Mouse (Mus musculus): Measurements from ENCODE around the gene Gm11492. TPM values are rescaled to one million over a fixed set of nuclear protein-coding genes. Genes with fewer than 3 reads are reported as not detected.

Gene Gm11492
- total and polyA plus RNA-seq, 2 experiments from 2014 or later = not detected

DNA sequence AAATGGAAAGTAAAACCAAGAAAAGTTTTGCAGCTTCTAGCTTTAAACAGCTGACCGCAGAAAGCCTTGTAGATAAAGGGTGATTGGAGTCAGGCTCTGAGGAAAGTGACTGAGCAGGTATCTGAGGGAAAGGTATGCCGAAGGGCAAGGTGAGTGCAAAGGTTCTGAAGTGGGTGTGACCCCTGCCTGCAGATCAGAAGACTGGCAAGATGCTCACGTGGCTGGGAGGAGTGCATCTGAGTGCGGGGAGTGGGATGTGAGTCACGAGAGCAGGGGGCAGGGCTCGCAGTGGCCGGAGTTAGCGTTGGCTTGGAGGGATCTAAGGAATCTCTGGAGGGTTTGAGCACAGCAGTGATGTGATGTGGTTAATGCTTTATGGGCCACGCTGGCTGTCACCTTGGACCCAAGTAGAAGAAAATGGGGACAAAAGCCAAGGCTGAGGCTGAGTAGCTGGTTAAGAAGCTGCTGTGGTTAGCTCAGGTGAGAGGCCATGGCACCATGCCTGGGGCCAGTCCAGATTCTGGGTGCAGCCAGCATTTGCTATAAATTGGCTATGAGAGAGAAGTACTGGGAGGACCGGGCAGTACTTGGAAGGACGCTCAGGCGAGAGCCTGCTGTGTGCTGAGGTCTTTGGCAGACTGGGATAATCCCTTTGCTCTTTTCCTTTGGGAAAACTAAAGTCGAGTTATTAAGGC lies 33.1 kb downstream of the Gm11492 start:
- no peak for DNase-seq (ENCODE audit: low spot score)

DNA sequence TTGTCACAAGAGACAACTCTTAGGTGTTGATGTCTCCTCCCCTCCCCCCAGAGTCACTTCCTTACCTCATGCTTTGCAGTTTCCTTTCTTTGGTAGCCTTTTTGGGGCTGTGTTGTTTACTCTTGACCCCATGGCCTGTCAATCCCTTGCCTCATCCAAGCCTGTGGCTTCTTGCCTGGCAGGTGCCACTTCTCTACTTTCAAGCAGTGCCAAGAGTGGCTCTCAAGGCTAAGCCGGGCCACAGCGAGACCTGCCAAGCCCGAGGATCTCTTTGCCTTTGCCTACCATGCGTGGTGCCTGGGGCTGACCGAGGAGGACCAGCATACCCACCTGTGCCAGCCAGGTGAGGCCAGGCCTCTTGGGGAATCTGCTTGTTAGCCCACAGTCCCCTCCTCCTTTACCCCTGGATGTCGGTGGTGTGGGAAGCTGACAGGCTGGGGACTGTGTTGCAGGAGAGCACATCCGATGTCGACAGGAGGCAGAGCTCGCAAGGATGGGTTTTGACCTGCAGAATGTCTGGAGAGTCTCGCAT lies 33.9 kb downstream of the Gm11492 start:
- no peak for ATAC-seq (ENCODE audit: low FRiP score)
- H3K9ac ChIP-seq (replicated peaks; ENCODE audit: low read length, poor library complexity, severe bottlenecking) = no peak overlapping the region
- no peak overlapping the region for H3K4me2 ChIP-seq (ENCODE audit: low read depth, low read length, poor library complexity, severe bottlenecking)
- no peak overlapping the region for H3K4me3 ChIP-seq (ENCODE audit: low read depth, low read length)
- DNase-seq (ENCODE audit: low spot score) = no peak
- no peaks in the 10 kb centered on the region for H3K9me3 ChIP-seq (ENCODE audit: low read length)
- H3K4me1 ChIP-seq (ENCODE audit: insufficient read depth, low read length) = no peaks in the 10 kb centered on the region
- 93% methylated on average over 10 of the region's 10 CpGs for WGBS
- H3K27ac ChIP-seq (ENCODE audit: low read depth, low read length) = no peak overlapping the region
- no peak for TF ChIP-seq CTCF (IDR thresholded peaks at IDR 0.05)
- H3K27me3 ChIP-seq (ENCODE audit: insufficient read depth, low read length) = no peaks in the 10 kb centered on the region
- peaks cover 77% of the 10 kb centered on the region for H3K36me3 ChIP-seq (ENCODE audit: insufficient read depth, low read length)

More for the DNA sequence above, 33.1 kb downstream of the Gm11492 start:
- Histone ChIP-seq H3K4me3 (ENCODE audit: low read depth, low read length) (no peak overlapping the region), H3K27ac (ENCODE audit: low read depth, low read length) (no peak overlapping the region), H3K4me2 (ENCODE audit: low read depth, low read length, poor library complexity, severe bottlenecking) (no peak overlapping the region), H3K27me3 (ENCODE audit: insufficient read depth, low read length) (no peaks in the 10 kb centered on the region), H3K4me1 (ENCODE audit: insufficient read depth, low read length) (no peaks in the 10 kb centered on the region), H3K9ac (replicated peaks; ENCODE audit: low read length, poor library complexity, severe bottlenecking) (no peak overlapping the region), H3K9me3 (ENCODE audit: low read length) (no peaks in the 10 kb centered on the region), H3K36me3 (ENCODE audit: insufficient read depth, low read length) (peaks cover 68% of the 10 kb centered on the region)
- 84% methylated on average over 13 of the region's 13 CpGs for WGBS
- no peak for ATAC-seq (ENCODE audit: low FRiP score)
- TF ChIP-seq CTCF (IDR thresholded peaks at IDR 0.05) = no peak

DNA sequence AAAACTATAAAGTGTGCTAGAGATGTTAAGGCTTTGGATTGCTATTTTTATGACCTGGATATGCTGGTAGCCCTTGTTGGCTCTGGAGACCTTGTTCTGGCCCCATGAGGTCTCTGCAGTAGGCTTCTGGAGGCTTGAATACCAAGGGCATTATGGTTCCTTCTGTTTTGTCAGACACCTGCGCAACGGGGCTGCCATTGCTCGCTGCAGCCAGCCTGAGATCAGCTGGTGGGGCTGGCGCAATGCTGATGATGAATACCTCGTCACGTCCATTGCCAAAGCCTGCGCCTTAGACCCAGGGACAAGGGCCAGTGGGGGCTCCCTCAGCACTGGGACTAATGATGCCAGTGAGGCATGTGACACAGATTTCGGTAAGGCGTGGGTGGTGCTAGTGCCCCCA lies 35.8 kb downstream of the Gm11492 start:
- TF ChIP-seq CTCF (IDR thresholded peaks at IDR 0.05) = no peak
- Histone ChIP-seq H3K27ac (ENCODE audit: low read depth, low read length) (no peak overlapping the region), H3K4me2 (ENCODE audit: low read depth, low read length, poor library complexity, severe bottlenecking) (no peak overlapping the region), H3K4me1 (ENCODE audit: insufficient read depth, low read length) (no peaks in the 10 kb centered on the region), H3K27me3 (ENCODE audit: insufficient read depth, low read length) (no peaks in the 10 kb centered on the region), H3K36me3 (ENCODE audit: insufficient read depth, low read length) (peaks cover 90% of the 10 kb centered on the region), H3K9me3 (ENCODE audit: low read length) (no peaks in the 10 kb centered on the region), H3K9ac (replicated peaks; ENCODE audit: low read length, poor library complexity, severe bottlenecking) (no peak overlapping the region), H3K4me3 (ENCODE audit: low read depth, low read length) (no peak overlapping the region)
- ATAC-seq (ENCODE audit: low FRiP score) = no peak
- WGBS = 95% methylated on average over 9 of the region's 9 CpGs
- no peak for DNase-seq (ENCODE audit: low spot score)

DNA sequence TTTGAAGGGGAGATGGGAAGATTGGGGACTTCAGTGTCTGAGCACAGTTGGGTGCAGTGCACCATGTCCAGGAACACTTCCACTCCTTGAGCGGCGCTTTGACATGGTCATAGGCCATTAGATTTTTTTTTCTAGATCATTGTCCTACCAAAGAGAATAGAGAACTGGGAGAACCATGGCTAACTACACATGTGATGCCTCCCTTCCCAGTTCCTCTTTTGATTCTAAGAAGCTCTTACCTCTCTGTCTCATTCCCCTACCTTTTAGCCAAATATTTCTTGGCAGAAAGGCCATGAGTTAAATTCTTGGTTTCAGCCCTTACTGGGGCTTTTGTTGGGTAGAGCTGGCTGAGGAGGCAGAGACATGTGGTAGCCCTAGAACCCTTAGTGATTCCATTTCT lies 37.1 kb downstream of the Gm11492 start:
- no peak for DNase-seq (ENCODE audit: low spot score)
- Histone ChIP-seq H3K27ac (ENCODE audit: low read depth, low read length) (no peak overlapping the region), H3K9ac (replicated peaks; ENCODE audit: low read length, poor library complexity, severe bottlenecking) (no peak overlapping the region), H3K4me3 (ENCODE audit: low read depth, low read length) (no peak overlapping the region), H3K4me2 (ENCODE audit: low read depth, low read length, poor library complexity, severe bottlenecking) (no peak overlapping the region), H3K4me1 (ENCODE audit: insufficient read depth, low read length) (no peaks in the 10 kb centered on the region), H3K9me3 (ENCODE audit: low read length) (no peaks in the 10 kb centered on the region), H3K36me3 (ENCODE audit: insufficient read depth, low read length) (peaks cover 89% of the 10 kb centered on the region), H3K27me3 (ENCODE audit: insufficient read depth, low read length) (no peaks in the 10 kb centered on the region)
- no peak for ATAC-seq (ENCODE audit: low FRiP score)
- 100% methylated on average over 2 of the region's 2 CpGs for WGBS
- no peak for TF ChIP-seq CTCF (IDR thresholded peaks at IDR 0.05)

DNA sequence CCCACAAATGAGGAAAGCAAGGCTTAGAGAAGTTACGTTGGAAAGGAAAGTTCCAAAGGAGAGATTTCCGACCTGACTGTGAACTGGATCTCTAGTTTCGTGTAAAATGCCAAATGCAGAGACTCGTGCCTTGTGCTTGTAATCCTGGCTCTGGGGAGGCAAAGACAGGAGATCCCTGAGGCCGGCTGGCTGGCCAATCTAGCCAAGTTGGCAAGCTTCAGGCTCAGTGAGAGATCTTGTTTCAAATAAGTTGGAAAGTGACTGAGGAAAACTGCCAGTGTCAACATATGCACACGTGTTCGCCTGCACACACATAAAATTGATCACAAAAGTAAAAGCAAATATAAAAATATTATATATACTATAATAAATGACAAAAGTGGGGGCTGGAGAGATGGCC lies 42.8 kb downstream of the Gm11492 start:
- 91% methylated on average over 7 of the region's 7 CpGs for WGBS
- H3K4me1 ChIP-seq (ENCODE audit: insufficient read depth, low read length) = no peaks in the 10 kb centered on the region
- no peak for DNase-seq (ENCODE audit: low spot score)

DNA sequence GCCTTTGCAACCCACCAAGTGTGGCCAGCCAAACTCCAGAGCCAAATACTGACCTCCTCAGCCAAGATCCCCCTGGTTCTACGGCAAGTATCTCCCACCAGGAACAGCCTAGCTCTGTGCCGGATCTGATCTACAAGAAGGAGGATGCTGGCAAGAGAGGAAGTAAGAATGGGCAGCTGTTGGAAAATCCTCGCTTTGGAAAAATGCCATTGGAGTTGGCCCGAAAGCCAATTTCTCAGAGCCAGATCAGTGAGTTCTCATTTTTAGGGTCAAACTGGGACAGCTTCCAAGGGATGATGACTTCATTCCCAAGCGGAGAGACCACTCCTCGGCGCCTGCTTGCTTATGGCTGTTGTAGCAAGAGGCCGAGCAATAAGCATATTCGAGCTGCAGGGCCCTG lies 45.1 kb downstream of the Gm11492 start:
- H3K36me3 ChIP-seq (ENCODE audit: insufficient read depth, low read length) = peaks cover 77% of the 10 kb centered on the region
- no peak for ATAC-seq (ENCODE audit: low FRiP score)
- no peak for DNase-seq (ENCODE audit: low spot score)
- WGBS = 77% methylated on average over 9 of the region's 9 CpGs
- no peak overlapping the region for H3K9ac ChIP-seq (replicated peaks; ENCODE audit: low read length, poor library complexity, severe bottlenecking)
- H3K4me2 ChIP-seq (ENCODE audit: low read depth, low read length, poor library complexity, severe bottlenecking) = no peak overlapping the region
- no peaks in the 10 kb centered on the region for H3K9me3 ChIP-seq (ENCODE audit: low read length)
- no peak overlapping the region for H3K4me3 ChIP-seq (ENCODE audit: low read depth, low read length)
- H3K27me3 ChIP-seq (ENCODE audit: insufficient read depth, low read length) = no peaks in the 10 kb centered on the region
- no peak overlapping the region for H3K27ac ChIP-seq (ENCODE audit: low read depth, low read length)
- no peaks in the 10 kb centered on the region for H3K4me1 ChIP-seq (ENCODE audit: insufficient read depth, low read length)
- TF ChIP-seq CTCF (IDR thresholded peaks at IDR 0.05) = no peak

More for the DNA sequence above, 42.8 kb downstream of the Gm11492 start:
- Histone ChIP-seq H3K9me3 (ENCODE audit: low read length) (no peaks in the 10 kb centered on the region), H3K4me2 (ENCODE audit: low read depth, low read length, poor library complexity, severe bottlenecking) (no peak overlapping the region), H3K27me3 (ENCODE audit: insufficient read depth, low read length) (no peaks in the 10 kb centered on the region), H3K27ac (ENCODE audit: low read depth, low read length) (no peak overlapping the region), H3K4me3 (ENCODE audit: low read depth, low read length) (no peak overlapping the region), H3K9ac (replicated peaks; ENCODE audit: low read length, poor library complexity, severe bottlenecking) (no peak overlapping the region), H3K36me3 (ENCODE audit: insufficient read depth, low read length) (peaks cover 79% of the 10 kb centered on the region)
- TF ChIP-seq CTCF (IDR thresholded peaks at IDR 0.05) = no peak
- no peak for ATAC-seq (ENCODE audit: low FRiP score)
